Mouse (Mus musculus): ENCODE data around the gene Ly6g6e. TPM values are rescaled to one million over a fixed set of nuclear protein-coding genes. Genes with fewer than 3 reads are reported as not detected.

Ly6g6e gene
- polyA plus RNA-seq, 1 experiment from 2014 or later = 0.45 TPM

DNA sequence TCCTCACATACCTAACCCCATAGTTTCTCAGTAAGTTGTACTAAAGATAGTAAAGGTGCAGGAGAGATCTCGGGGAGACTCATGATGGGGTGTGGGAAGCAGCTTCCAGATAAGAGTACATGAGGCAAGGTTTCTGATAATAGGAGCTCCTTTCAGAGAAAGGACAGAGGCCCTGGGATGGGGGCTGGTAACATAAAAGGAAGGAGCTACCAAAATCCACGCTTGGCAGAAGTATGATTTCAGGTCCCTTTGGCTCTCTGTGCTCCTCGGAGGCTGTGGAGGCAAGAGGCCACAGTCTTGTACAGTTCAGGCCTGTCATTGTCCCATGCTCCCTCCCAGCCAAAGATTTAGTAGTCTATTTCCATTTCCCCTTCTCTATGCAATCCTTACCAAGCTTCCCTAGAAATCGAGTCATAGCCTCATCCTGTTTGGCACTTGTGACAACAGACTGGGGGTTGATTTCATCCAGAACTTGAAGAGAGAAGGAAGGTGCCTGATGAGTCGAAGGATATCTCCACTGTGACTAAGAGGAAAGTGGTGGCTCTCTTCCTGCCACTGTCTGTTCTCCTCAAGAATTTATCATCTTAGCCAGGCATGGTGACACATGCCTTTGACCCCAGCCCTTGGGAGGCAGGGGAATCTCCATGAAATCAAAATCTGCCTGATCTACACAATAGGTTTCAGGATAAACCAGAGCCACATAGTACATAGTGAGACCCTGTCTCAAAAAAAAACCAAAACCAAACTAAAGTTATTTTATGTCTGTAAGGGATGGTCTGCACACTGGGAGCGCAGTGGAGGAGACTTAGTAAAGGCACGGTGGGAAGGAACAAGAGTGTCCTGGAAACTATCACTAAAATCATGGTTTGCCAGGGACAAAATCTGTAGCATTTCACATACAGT is 31.5 kb upstream of the Ly6g6e start:
- Histone ChIP-seq H3K4me3 (no peak overlapping the region), H3K9me3 (no peaks in the 10 kb centered on the region), H3K9ac (no peak overlapping the region), H3K4me2 (peak overlapping the region; percentile 99), H3K27me3 (no peaks in the 10 kb centered on the region), H3K36me3 (no peaks in the 10 kb centered on the region), H3K27ac (no peak overlapping the region), H3K4me1 (replicated peaks) (peaks cover 25% of the 10 kb centered on the region)
- ATAC-seq (ENCODE audit: low FRiP score) = no peak
- WGBS = 93% methylated on average over 7 of the region's 7 CpGs

- Histone ChIP-seq H3K4me3 (peak overlapping the region; percentile 55), H3K36me3 (no peaks in the 10 kb centered on the region), H3K27me3 (no peaks in the 10 kb centered on the region), H3K9ac (peak overlapping the region; percentile 83), H3K4me1 (replicated peaks) (peaks cover 27% of the 10 kb centered on the region), H3K9me3 (no peaks in the 10 kb centered on the region), H3K4me2 (peak overlapping the region; percentile 99), H3K27ac (peak overlapping the region; percentile 69)
- peak; percentile 79 for ATAC-seq (ENCODE audit: low FRiP score)
- WGBS = 6% methylated on average over 47 of the region's 48 CpGs
These were observed 30.7 kb upstream of the Ly6g6e start for GRCm38 (mm10) chr17:35045807-35046680.

GRCm38 (mm10) chr17:35046681-35047455 is 29.8 kb upstream of the Ly6g6e start, which contains the start of gene Msh5:
Msh5 (minus strand) TSS chr17:35046745.
- 3% methylated on average over 33 of the region's 33 CpGs for WGBS
- Histone ChIP-seq H3K4me2 (peak within 1 kb of the TSS; percentile 99), H3K9me3 (no peaks in the 10 kb centered on the region), H3K9ac (peak within 1 kb of the TSS; percentile 83), H3K27ac (peak within 1 kb of the TSS; percentile 69), H3K4me1 (replicated peaks) (peaks cover 35% of the 10 kb centered on the region), H3K4me3 (peak within 1 kb of the TSS; percentile 55), H3K27me3 (no peaks in the 10 kb centered on the region), H3K36me3 (no peaks in the 10 kb centered on the region)
- ATAC-seq (ENCODE audit: low FRiP score) = peak; percentile 97

- H3K4me2 ChIP-seq = no peak overlapping the region
- no peak for ATAC-seq (ENCODE audit: low FRiP score)
- 58% methylated on average over 1 of the region's 1 CpGs for WGBS
- H3K9me3 ChIP-seq = no peaks in the 10 kb centered on the region
- peak overlapping the region; percentile 14; the same call in 1 of the 2 replicates for H3K27ac ChIP-seq
- no peak overlapping the region for H3K4me3 ChIP-seq
- no peaks in the 10 kb centered on the region for H3K36me3 ChIP-seq
- H3K4me1 ChIP-seq (replicated peaks) = peaks cover 43% of the 10 kb centered on the region
- H3K27me3 ChIP-seq = no peaks in the 10 kb centered on the region
- H3K9ac ChIP-seq = no peak overlapping the region
These were observed 29.0 kb upstream of the Ly6g6e start for GRCm38 (mm10) chr17:35047688-35048087.

- Histone ChIP-seq H3K27ac (no peak overlapping the region; the same call in 1 of the 2 replicates), H3K4me2 (no peak overlapping the region), H3K9ac (no peak overlapping the region), H3K36me3 (no peaks in the 10 kb centered on the region), H3K4me3 (no peak overlapping the region), H3K9me3 (no peaks in the 10 kb centered on the region), H3K4me1 (replicated peaks) (peaks cover 47% of the 10 kb centered on the region), H3K27me3 (no peaks in the 10 kb centered on the region)
- no peak for ATAC-seq (ENCODE audit: low FRiP score)
- 50% methylated on average over 11 of the region's 11 CpGs for WGBS
These were observed 28.4 kb upstream of the Ly6g6e start for GRCm38 (mm10) chr17:35048149-35048931.

- peaks cover 2% of the 10 kb centered on the region for H3K36me3 ChIP-seq
- H3K9me3 ChIP-seq = no peaks in the 10 kb centered on the region
- H3K4me3 ChIP-seq = no peak overlapping the region
- WGBS = 80% methylated on average over 5 of the region's 5 CpGs
- no peak overlapping the region for H3K9ac ChIP-seq
- ATAC-seq (ENCODE audit: low FRiP score) = no peak
- peak overlapping the region; percentile 89; the same call in 1 of the 2 replicates for H3K27ac ChIP-seq
- peaks cover 47% of the 10 kb centered on the region for H3K4me1 ChIP-seq (replicated peaks)
- H3K4me2 ChIP-seq = no peak overlapping the region
- no peaks in the 10 kb centered on the region for H3K27me3 ChIP-seq
These were observed 27.7 kb upstream of the Ly6g6e start for GRCm38 (mm10) chr17:35048932-35049440.

DNA sequence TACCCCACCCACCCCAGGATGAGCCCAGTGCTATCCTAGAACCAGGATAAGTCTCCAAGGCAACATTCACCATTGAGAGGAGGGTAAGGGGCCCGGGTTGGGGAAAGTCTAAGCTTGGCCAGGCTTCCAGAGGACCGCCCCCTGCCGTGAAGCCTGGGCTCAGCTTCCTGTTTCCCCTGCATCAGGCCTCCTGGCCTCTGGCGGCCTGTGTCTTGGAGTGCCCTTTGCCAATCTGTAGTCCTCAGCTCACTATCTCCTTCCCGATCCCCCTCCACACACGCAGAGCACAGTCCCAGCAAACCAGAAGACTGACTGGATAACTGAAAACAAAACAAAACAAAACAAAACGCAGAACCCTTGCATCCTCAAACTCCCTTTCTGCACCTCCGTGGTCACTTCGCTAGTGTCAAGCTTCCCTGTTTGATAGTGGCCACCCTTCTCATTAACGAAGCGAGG is 27.1 kb upstream of the Ly6g6e start, which contains the start of gene Clic1:
Clic1 (plus strand) TSS at position 406 of the 456 bp plus-strand sequence.
- H3K4me1 ChIP-seq (replicated peaks) = peaks cover 47% of the 10 kb centered on the region
- no peak for ATAC-seq (ENCODE audit: low FRiP score)
- H3K27ac ChIP-seq = peak within 1 kb of the TSS; percentile 89
- WGBS = 4% methylated on average over 11 of the region's 11 CpGs
- H3K9me3 ChIP-seq = no peaks in the 10 kb centered on the region; the same call in 1 of the 2 replicates
- peak within 1 kb of the TSS; percentile 43 for H3K4me3 ChIP-seq
- peak within 1 kb of the TSS; percentile 61 for H3K4me2 ChIP-seq
- H3K27me3 ChIP-seq = no peaks in the 10 kb centered on the region
- H3K36me3 ChIP-seq = peaks cover 7% of the 10 kb centered on the region
- peak within 1 kb of the TSS; percentile 74 for H3K9ac ChIP-seq

GRCm38 (mm10) chr17:35050126-35050750 is 26.5 kb upstream of the Ly6g6e start:
- Histone ChIP-seq H3K4me2 (peak overlapping the region; percentile 61), H3K4me1 (replicated peaks) (peaks cover 47% of the 10 kb centered on the region), H3K4me3 (peak overlapping the region; percentile 43), H3K36me3 (peaks cover 7% of the 10 kb centered on the region), H3K27me3 (no peaks in the 10 kb centered on the region), H3K27ac (peak overlapping the region; percentile 89), H3K9ac (peak overlapping the region; percentile 74), H3K9me3 (no peaks in the 10 kb centered on the region; the same call in 1 of the 2 replicates)
- no peak for ATAC-seq (ENCODE audit: low FRiP score)
- under 1% methylated on average over 27 of the region's 27 CpGs for WGBS

DNA sequence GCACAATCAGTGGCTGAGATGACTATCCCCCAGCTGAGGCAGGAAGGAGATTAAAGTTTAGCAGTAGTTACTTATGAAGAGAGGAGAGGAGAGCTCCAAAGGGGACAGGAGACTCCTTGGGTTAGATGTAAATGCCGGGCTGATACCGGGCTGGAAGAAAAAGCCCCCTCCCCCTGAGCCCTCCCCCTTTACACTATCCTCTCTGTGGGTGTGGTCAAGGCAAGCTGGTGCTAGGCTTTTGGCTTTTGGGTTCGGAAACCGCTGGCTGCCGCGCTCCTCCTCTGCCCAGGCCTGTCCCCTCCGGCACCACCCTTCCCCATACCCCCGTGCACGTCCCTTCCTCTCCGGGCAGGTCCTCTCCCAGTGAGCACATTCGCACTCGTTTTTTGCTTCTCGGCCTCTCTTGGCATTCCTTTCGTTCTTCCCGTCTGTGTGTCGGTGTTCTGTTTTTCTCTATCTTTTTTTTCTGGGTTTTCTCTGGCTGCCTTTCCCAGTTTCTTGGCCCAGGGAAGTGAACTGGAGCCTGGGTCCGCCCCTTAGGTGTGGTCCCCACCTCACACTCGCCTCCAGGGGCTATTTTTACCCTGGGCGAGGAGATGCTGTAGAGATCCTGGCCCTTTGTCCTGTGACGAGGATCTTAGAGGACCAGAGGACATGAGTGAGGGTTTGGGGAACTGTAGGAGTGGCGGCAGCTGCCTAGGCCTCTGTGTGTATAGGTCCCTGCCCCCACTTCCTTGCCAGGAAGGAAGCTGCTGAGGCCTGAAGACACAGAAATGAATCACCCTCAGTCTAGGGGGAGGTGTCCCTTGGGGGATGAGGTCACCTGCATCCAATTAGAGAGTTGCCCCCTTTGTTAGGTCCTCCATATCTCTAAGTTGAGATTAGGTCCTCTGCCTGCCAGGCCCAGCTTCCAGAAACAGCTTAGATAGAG is 25.3 kb upstream of the Ly6g6e start:
- peak; percentile 44; the same call in 1 of the 2 replicates for ATAC-seq (ENCODE audit: low FRiP score)
- Histone ChIP-seq H3K27ac (peak overlapping the region; percentile 90), H3K4me1 (replicated peaks) (peaks cover 41% of the 10 kb centered on the region), H3K9me3 (no peaks in the 10 kb centered on the region; the same call in 1 of the 2 replicates), H3K9ac (peak overlapping the region; percentile 74), H3K27me3 (no peaks in the 10 kb centered on the region), H3K4me3 (peak overlapping the region; percentile 43), H3K36me3 (peaks cover 13% of the 10 kb centered on the region), H3K4me2 (peak overlapping the region; percentile 61)
- WGBS = 4% methylated on average over 21 of the region's 21 CpGs
